Mouse (Mus musculus) brain, embryonic 14.5 days (tissue): Measurements from ENCODE around the gene Fam71e2.

ENCODE experiments used
- CTCF ChIP-seq: fragments of 200-500 bp; IDR thresholded peaks from 2 replicates; pipeline ENCODE4 v1.5.1; 2012; ENCODE audit warnings: inconsistent platforms, mild to moderate bottlenecking, moderate library complexity, borderline replicate concordance; ENCODE audit not compliant: insufficient read depth, insufficient read length; ENCODE audit errors: extremely low read depth
- POLR2A ChIP-seq: fragments of 200-500 bp; IDR thresholded peaks from 2 replicates; pipeline ENCODE4 v1.6.1; 2012; ENCODE audit warnings: mild to moderate bottlenecking, inconsistent platforms, borderline replicate concordance; ENCODE audit not compliant: poor library complexity, insufficient read depth, insufficient read length, severe bottlenecking; ENCODE audit errors: extremely low read depth

- TF ChIP-seq CTCF, result no peak
- TF ChIP-seq POLR2A, result no peak
Observed at GRCm38 (mm10) chr7:4742482-4742819, 28.7 kb downstream of the Fam71e2 start.
